Mouse (Mus musculus): ENCODE data around the gene Pilra.

Gene Pilra

GRCm38 (mm10) chr5:137779053-137779933, 56.8 kb downstream of the Pilra start:
- DNase-seq (ENCODE audit: low spot score) = peak; percentile 41

GRCm38 (mm10) chr5:137778635-137779034, 57.4 kb downstream of the Pilra start, which contains the start of gene Ppp1r35:
Ppp1r35 (plus strand) TSS chr5:137778849.
- DNase-seq (ENCODE audit: low spot score) = peak; percentile 96

- DNase-seq (ENCODE audit: low spot score) = no peak
These were observed 58.7 kb downstream of the Pilra start for GRCm38 (mm10) chr5:137777267-137777845.

GRCm38 (mm10) chr5:137776408-137776918, 59.6 kb downstream of the Pilra start:
- peak; percentile 68 for DNase-seq (ENCODE audit: low spot score)

GRCm38 (mm10) chr5:137775587-137776290, 60.3 kb downstream of the Pilra start:
- no peak for DNase-seq (ENCODE audit: low spot score)

GRCm38 (mm10) chr5:137772755-137773154, 63.3 kb downstream of the Pilra start:
- no peak for DNase-seq (ENCODE audit: low spot score)
